Comparison of ENCODE assay signal across 8 mouse cellular contexts in the genomic region with DNA sequence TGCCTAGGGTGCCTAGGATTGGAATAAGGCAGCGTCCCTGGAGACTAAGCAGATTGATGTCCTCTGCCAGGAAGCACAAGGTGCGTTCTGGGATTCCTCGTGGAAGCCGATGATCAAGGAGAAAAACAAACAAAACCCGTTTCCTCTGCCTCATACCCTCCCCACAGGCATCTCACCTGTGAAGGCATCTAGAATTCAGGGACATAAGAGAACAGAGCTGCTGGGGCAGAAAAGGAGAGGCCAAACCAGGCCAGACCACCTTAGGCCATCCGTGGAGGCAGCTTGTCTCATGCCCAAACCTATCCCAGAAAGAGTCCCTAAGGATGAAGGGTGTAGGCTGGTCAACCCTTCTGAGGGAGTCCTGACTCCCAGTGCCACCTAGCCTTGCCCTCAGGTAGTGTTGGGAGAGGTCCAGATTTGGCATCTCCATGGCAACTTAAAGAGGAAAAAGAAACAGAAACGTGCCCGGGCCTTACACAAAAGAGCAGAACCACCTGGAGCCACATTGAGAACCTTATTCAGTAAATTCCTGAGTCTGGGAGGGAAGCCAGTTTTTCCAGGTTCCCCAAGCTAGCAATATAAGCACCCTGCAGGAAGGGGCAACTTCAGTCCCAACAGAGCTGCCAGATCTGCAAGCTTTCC. TPM values are rescaled to one million over a fixed set of nuclear protein-coding genes. Genes with fewer than 3 reads are reported as not detected.
A peak's percentile ranks its signal among the peaks of the same experiment; 100 is the strongest.
DNase-seq lines count a peak whose midpoint lies in the region; ATAC-seq and TF ChIP-seq lines count a peak whose summit lies in the region.

A gene (minus strand): TSS at position 55 of the 642 bp plus-strand sequence.

- no peaks in the 10 kb centered on the region for H3K79me2 ChIP-seq in liver, adult 2 months (ENCODE audit: control insufficient read depth, insufficient read depth, low read length)
- H3K79me2 ChIP-seq in macrophage (ENCODE audit: inconsistent target): peaks cover under 1% of the 10 kb centered on the region; the same call in 1 of the 2 replicates

- H3K9ac ChIP-seq in liver, adult 2 months (ENCODE audit: low read depth, low read length): peak within 1 kb of the TSS; percentile 61

- ATAC-seq in megakaryocyte progenitor cell, adult 5-6 weeks (replicated peaks; ENCODE audit: poor library complexity): no peak

- intact Hi-C loops in heart, postnatal 14 days (cut with DNase I): loop anchor here (2.0 kb wide), 1 partner anchor 23 kb away; no protein-coding TSS in a partner anchor

- no peak for DNase-seq in liver, adult 2 months (ENCODE audit: extremely low read depth, low read depth, low spot score)
- DNase-seq in liver: no peak
- peak; percentile 43 to 71 for DNase-seq in cerebellum, postnatal 36 days
- DNase-seq in heart, postnatal 14 days: no peak
- no peak for DNase-seq in layer of hippocampus, postnatal 36 days
- DNase-seq in ovary, adult 18-20 months (ENCODE audit: low spot score): no peak

- 10% methylated on average over 8 of the region's 8 CpGs for whole genome bisulfite sequencing in liver, adult 2 months
- 36% methylated on average over 8 of the region's 8 CpGs for WGBS in macrophage (ENCODE audit: missing documents)

- H3K36me3 ChIP-seq in liver, adult 2 months (ENCODE audit: control insufficient read depth, insufficient read depth, low read length): peaks cover 17% of the 10 kb centered on the region
- peaks cover 27% of the 10 kb centered on the region; the same call in 1 of the 2 replicates for H3K36me3 ChIP-seq in macrophage (ENCODE audit: inconsistent target)

- H3K4me1 ChIP-seq in liver, adult 2 months (ENCODE audit: control insufficient read depth, insufficient read depth, low read length): no peaks in the 10 kb centered on the region

- H3K27ac ChIP-seq in liver, adult 2 months (replicated peaks; ENCODE audit: insufficient read depth, low read depth, low read length): no peak within 1 kb of the TSS
- no peak within 1 kb of the TSS for H3K27ac ChIP-seq in macrophage

- peak within 1 kb of the TSS; percentile 68 for H3K4me3 ChIP-seq in liver, adult 2 months (ENCODE audit: insufficient read depth, low read depth, low read length)
- peak within 1 kb of the TSS; percentile 25 for H3K4me3 ChIP-seq in macrophage (ENCODE audit: inconsistent target)

- no peak for TF ChIP-seq POLR2A in liver, adult 2 months (IDR thresholded peaks at IDR 0.05; ENCODE audit: extremely low read depth, insufficient read depth, low read length)

- TF ChIP-seq CTCF in liver, adult 2 months (IDR thresholded peaks at IDR 0.05; ENCODE audit: low read depth, low read length): no peak

- H3K27me3 ChIP-seq in liver, adult 2 months (ENCODE audit: control insufficient read depth, insufficient read depth, low read length): no peaks in the 10 kb centered on the region

RNA-seq across cellular contexts. Expression of the gene that starts here (rescaled TPM):
- total RNA-seq in liver, adult 2 months (2014; rRNA removed): 0.18 and 0.40 TPM in 2 replicates
- 0.75 and 0.90 TPM in 2 replicates for polyA plus RNA-seq in liver, adult 2 months (2012; rRNA removed)
- 10 to 100 TPM; 18.6 to 23.6 TPM for total RNA-seq in heart, postnatal 14 days (2021)
- total RNA-seq in layer of hippocampus, postnatal 36 days (2021): 100 to 1,000 TPM; 170 to 179 TPM
- total RNA-seq in macrophage (2018; cell fraction: chromatin; rRNA removed): 10 to 100 TPM in 10 of 26 experiments, 1 to 10 TPM in 16; 5.0 to 17.4 (median 7.9) TPM
- total RNA-seq in macrophage (2018; cell fraction: cytosol; rRNA removed): 10 to 100 TPM in 1 of 26 experiments, 1 to 10 TPM in 25; 2.0 to 11.2 (median 6.0) TPM
- total RNA-seq in macrophage (2018; cell fraction: nucleus; rRNA removed): 10 to 100 TPM in 15 of 26 experiments, 1 to 10 TPM in 11; 4.9 to 32.2 (median 12.9) TPM
- 6.0 to 22.3 TPM (median 10.1 TPM) in 3 replicates for polyA plus RNA-seq in macrophage (2018)
- total RNA-seq in megakaryocyte progenitor cell, adult 5-6 weeks (2015): 0.17 TPM in 1 of 2 replicates, not detected in the other
- 0.30 TPM in 1 of 2 replicates, not detected in the other for total RNA-seq in megakaryocyte progenitor cell, adult 5-6 weeks (2017)

Comparison
In these comparisons a context has a peak if more than half of its experiments do, and no peak if none do; other contexts are left out.
1. RNA of the gene that starts here (total RNA-seq): 170 to 179 TPM in layer of hippocampus, postnatal 36 days and 18.6 to 23.6 TPM in heart, postnatal 14 days; 0.18 to 0.40 TPM in liver, adult 2 months and 0.17 to 0.30 TPM in megakaryocyte progenitor cell, adult 5-6 weeks; every median in the first group is over 10 times any median in the second.
2. RNA of the gene that starts here (total RNA-seq): 170 to 179 TPM in layer of hippocampus, postnatal 36 days; 18.6 to 23.6 TPM in heart, postnatal 14 days; every median in the first group is over 4 times any median in the second.
3. DNase-seq: peak in cerebellum, postnatal 36 days (2 of 2); none in liver, adult 2 months (single experiment), liver (single experiment), heart, postnatal 14 days (0 of 2), layer of hippocampus, postnatal 36 days (0 of 2) and ovary, adult 18-20 months (single experiment).